Mouse (Mus musculus) liver, adult 2 months (tissue): Measurements from ENCODE around the gene Pofut2. TPM values are rescaled to one million over a fixed set of nuclear protein-coding genes. Genes with fewer than 3 reads are reported as not detected.

ENCODE experiments used
- DNase-seq: peaks from one replicate; pipeline ENCODE4 v3.0.0-alpha.2; 2011; ENCODE audit warnings: low read depth, low spot score; ENCODE audit errors: extremely low read depth
- H3K27ac ChIP-seq: fragments of 200-500 bp; replicated peaks from 2 replicates; pipeline ENCODE4 v1.5.1; 2012; ENCODE audit warnings: low read depth, mild to moderate bottlenecking, control low read depth, inconsistent platforms, low read length; ENCODE audit not compliant: insufficient read depth
- H3K27me3 ChIP-seq: fragments of 200-500 bp; 2 replicates; pipeline ENCODE4 v1.6.1; 2012; ENCODE audit warnings: mild to moderate bottlenecking, moderate library complexity, low read length, inconsistent platforms; ENCODE audit not compliant: control insufficient read depth, insufficient read depth
- H3K36me3 ChIP-seq: fragments of 200-500 bp; 2 replicates; pipeline ENCODE4 v1.6.1; 2012; ENCODE audit warnings: low read length, inconsistent platforms; ENCODE audit not compliant: control insufficient read depth, insufficient read depth
- H3K4me1 ChIP-seq: fragments of 200-500 bp; 2 replicates; pipeline ENCODE4 v1.6.1; 2011; ENCODE audit warnings: low read length; ENCODE audit not compliant: control insufficient read depth, insufficient read depth
- H3K4me3 ChIP-seq: fragments of 200-500 bp; 2 replicates; pipeline ENCODE4 v1.5.1; 2011; ENCODE audit warnings: low read depth, mild to moderate bottlenecking, control low read depth, low read length, moderate library complexity; ENCODE audit not compliant: insufficient read depth
- H3K79me2 ChIP-seq: fragments of 200-500 bp; 2 replicates; pipeline ENCODE4 v1.6.1; 2012; ENCODE audit warnings: inconsistent platforms, mild to moderate bottlenecking, low read length, moderate library complexity; ENCODE audit not compliant: control insufficient read depth, insufficient read depth
- H3K9ac ChIP-seq: fragments of 200-500 bp; 2 replicates; pipeline ENCODE4 v1.6.1; 2012; ENCODE audit warnings: low read depth, mild to moderate bottlenecking, control low read depth, inconsistent platforms, low read length
- CTCF ChIP-seq: fragments of 200-500 bp; IDR thresholded peaks from 2 replicates; pipeline ENCODE4 v1.5.1; 2011; ENCODE audit warnings: low read depth, low read length, control low read depth
- POLR2A ChIP-seq: fragments of 200-500 bp; IDR thresholded peaks from 2 replicates; pipeline ENCODE4 v1.6.1; 2011; ENCODE audit warnings: low read length, control low read depth; ENCODE audit not compliant: insufficient read depth; ENCODE audit errors: extremely low read depth
- WGBS: fragments of 180-500 bp; shearing (Covaris S2); methylation state at CpG from one replicate; pipeline ENCODE4 v1.1.7; 2018; 5-methylcytosine and 5-hydroxymethylcytosine counted together
- polyA plus RNA-seq: library from polyadenylated mRNA; depleted of rRNA; stranded (reverse); fragments of >200 nt; gene quantifications from 2 replicates; pipeline ENCODE4 v1.2.3, GENCODE M21; 2012
- total RNA-seq: library from RNA; depleted of rRNA; stranded (reverse); fragments of >200 nt; gene quantifications from 2 replicates; pipeline ENCODE4 v1.2.3, GENCODE M21; 2014

Pofut2 gene
- total and polyA plus RNA-seq, 2 experiments, result 6.9 to 23.0 TPM

DNA sequence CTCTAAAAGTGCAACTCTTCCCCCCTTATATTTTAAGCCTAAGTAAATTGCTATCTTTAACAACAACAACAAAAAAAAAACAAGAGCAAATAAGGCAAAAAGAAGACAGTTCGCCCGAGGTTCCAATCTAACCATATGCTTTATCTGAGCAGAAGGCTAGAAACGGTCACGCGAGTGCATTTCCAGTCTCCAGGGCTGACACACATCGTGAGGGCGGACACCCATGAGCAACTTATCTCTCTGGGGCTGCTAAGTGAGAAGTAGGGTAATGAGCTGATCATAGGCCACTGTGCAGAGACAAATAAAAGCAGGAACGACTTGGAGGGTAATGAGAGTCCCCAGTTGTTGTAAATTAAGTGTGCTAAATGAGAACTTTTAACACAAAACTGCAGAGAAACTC is 39.6 kb downstream of the Pofut2 start:
- no peak overlapping the region for H3K4me3 ChIP-seq
- H3K36me3 ChIP-seq, result peaks cover 7% of the 10 kb centered on the region; the same call in 1 of the 2 replicates
- no peak for DNase-seq
- H3K4me1 ChIP-seq, result no peaks in the 10 kb centered on the region
- no peaks in the 10 kb centered on the region for H3K27me3 ChIP-seq
- no peak overlapping the region for H3K27ac ChIP-seq
- H3K9ac ChIP-seq, result no peak overlapping the region
- TF ChIP-seq POLR2A (no peak), CTCF (no peak)
- WGBS, result 86% methylated on average over 8 of the region's 8 CpGs
- H3K79me2 ChIP-seq, result no peaks in the 10 kb centered on the region

DNA sequence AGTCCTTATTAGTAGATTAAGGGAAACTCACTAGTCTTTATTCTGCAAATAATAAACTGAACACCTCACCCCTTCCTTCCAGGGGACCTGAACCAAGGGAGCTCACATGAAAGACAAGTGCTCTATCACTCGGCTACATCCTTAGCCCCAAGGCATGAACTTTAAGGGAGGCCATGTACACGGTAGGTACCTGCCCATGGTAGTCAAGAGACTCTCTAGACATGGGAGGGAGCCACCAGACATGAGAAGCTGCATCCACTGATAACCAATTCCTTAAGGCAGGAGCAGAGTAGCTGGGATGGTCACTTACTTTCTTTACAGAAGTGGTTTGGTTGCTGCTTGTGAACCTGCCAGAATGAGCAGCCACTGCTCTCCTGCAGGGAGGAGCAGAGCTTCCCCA is 40.2 kb downstream of the Pofut2 start:
- DNase-seq, result no peak
- H3K27me3 ChIP-seq, result no peaks in the 10 kb centered on the region
- H3K36me3 ChIP-seq, result peaks cover 7% of the 10 kb centered on the region; the same call in 1 of the 2 replicates
- H3K79me2 ChIP-seq, result no peaks in the 10 kb centered on the region
- H3K4me3 ChIP-seq, result no peak overlapping the region
- no peaks in the 10 kb centered on the region for H3K4me1 ChIP-seq
- H3K27ac ChIP-seq, result no peak overlapping the region
- no peak overlapping the region for H3K9ac ChIP-seq
- TF ChIP-seq POLR2A, result no peak
- no peak for TF ChIP-seq CTCF
- WGBS, result 92% methylated on average over 2 of the region's 2 CpGs

DNA sequence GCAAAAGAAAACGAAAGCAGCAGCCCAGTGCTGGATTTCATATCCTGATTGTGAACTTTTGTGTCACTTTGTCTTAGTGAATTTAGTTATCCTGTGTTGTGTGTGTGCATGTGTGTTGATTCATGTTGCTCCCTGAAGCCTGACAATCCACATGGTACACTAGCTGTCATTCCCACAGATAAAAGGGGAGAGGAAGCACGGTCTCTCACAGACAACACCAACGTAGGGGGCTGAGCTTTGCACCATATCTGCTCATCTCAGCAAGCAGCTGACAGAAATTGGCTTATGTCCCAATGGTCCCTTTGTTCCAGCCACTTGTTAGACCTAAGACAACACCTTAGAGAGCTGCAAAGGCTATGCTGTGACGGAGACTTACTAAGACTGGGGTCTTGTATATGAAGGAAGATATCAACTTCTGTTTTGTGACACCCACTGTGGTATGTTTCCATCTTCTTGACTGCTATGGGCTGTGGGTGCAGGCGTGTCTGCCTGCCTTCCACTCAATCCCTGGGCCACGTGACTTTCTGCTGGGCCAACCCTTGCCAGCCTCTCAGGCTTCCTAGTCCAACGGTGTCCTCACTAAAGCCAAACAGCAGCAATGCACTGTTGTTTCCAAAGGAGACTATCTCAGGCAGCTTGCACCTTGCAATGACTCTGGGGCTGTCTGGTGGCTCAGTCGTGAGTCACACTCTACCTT is 41.4 kb downstream of the Pofut2 start:
- H3K4me3 ChIP-seq, result no peak overlapping the region
- no peak overlapping the region for H3K27ac ChIP-seq
- no peak overlapping the region for H3K9ac ChIP-seq
- DNase-seq, result no peak
- H3K36me3 ChIP-seq, result 0 out of 2 replicates have a peak, but pooled peaks cover 5% of the 10 kb centered on the region
- H3K79me2 ChIP-seq, result no peaks in the 10 kb centered on the region
- 88% methylated on average over 8 of the region's 8 CpGs for WGBS
- no peaks in the 10 kb centered on the region for H3K27me3 ChIP-seq
- no peak for TF ChIP-seq POLR2A
- TF ChIP-seq CTCF, result no peak
- H3K4me1 ChIP-seq, result no peaks in the 10 kb centered on the region

GRCm38 (mm10) chr10:77300934-77301297 is 41.9 kb downstream of the Pofut2 start:
- no peak for DNase-seq
- no peak overlapping the region for H3K27ac ChIP-seq
- WGBS, result 94% methylated on average over 4 of the region's 4 CpGs

GRCm38 (mm10) chr10:77304362-77304761 is 45.3 kb downstream of the Pofut2 start:
- H3K27me3 ChIP-seq, result no peaks in the 10 kb centered on the region
- no peak overlapping the region for H3K9ac ChIP-seq
- WGBS, result 94% methylated on average over 3 of the region's 3 CpGs
- no peak overlapping the region for H3K4me3 ChIP-seq
- H3K27ac ChIP-seq, result no peak overlapping the region
- H3K36me3 ChIP-seq, result peaks cover 8% of the 10 kb centered on the region; the same call in 1 of the 2 replicates
- no peaks in the 10 kb centered on the region for H3K79me2 ChIP-seq
- TF ChIP-seq CTCF, result no peak
- TF ChIP-seq POLR2A, result no peak
- DNase-seq, result no peak
- H3K4me1 ChIP-seq, result no peaks in the 10 kb centered on the region

More at GRCm38 (mm10) chr10:77300934-77301297, 41.9 kb downstream of the Pofut2 start:
- no peaks in the 10 kb centered on the region for H3K4me1 ChIP-seq
- no peaks in the 10 kb centered on the region for H3K79me2 ChIP-seq
- H3K27me3 ChIP-seq, result no peaks in the 10 kb centered on the region
- no peak for TF ChIP-seq POLR2A
- TF ChIP-seq CTCF, result no peak
- no peak overlapping the region for H3K9ac ChIP-seq
- 0 out of 2 replicates have a peak, but pooled peaks cover 5% of the 10 kb centered on the region for H3K36me3 ChIP-seq
- H3K4me3 ChIP-seq, result no peak overlapping the region

- Histone ChIP-seq H3K36me3 (peaks cover 8% of the 10 kb centered on the region; the same call in 1 of the 2 replicates), H3K27me3 (no peaks in the 10 kb centered on the region), H3K4me3 (no peak overlapping the region), H3K4me1 (no peaks in the 10 kb centered on the region), H3K79me2 (no peaks in the 10 kb centered on the region), H3K9ac (no peak overlapping the region), H3K27ac (no peak overlapping the region)
- DNase-seq, result no peak
- WGBS, result 86% methylated on average over 4 of the region's 4 CpGs
- TF ChIP-seq POLR2A (no peak), CTCF (no peak)
Measured at GRCm38 (mm10) chr10:77304840-77305533, 46.0 kb downstream of the Pofut2 start.
